Mouse (Mus musculus) lung, postnatal 14 days (tissue): ENCODE results near the gene Vmp1.

Experiments used
- DNase-seq: peaks from one replicate; pipeline ENCODE4 v3.0.0; 2021

Gene Vmp1

DNA sequence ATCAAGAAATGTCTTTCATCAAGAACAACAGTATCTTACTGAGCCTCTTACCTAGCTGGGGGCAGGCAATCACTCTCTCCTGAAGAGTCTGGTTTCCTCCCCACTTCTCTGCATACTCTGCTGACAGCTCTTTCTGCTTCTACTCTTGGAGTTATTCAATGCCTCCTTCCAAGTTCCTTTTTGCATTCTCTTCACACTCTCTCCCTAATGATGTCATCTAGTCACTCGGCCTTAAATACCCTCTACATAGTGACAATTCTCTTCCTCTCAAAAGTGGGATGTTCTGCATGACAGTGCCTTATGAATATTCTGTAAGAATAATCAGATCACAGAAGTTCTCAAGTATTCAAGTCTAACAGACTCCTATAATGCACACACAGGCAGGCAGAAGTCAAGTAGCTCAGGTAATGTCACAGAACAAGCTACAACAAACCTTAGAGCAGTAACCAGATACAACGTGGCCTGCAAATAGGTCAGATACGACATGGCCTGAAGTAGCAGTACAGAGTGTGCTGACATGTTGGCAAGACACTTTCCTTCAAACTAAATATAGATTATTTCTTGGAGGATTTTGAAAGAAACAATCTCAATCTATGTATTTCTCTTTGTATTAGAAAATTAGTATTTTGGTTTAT lies 12.5 kb downstream of the Vmp1 start:
- DNase-seq: no peak

GRCm38 (mm10) chr11:86668169-86668568 lies 15.5 kb downstream of the Vmp1 start:
- DNase-seq: no peak

DNA sequence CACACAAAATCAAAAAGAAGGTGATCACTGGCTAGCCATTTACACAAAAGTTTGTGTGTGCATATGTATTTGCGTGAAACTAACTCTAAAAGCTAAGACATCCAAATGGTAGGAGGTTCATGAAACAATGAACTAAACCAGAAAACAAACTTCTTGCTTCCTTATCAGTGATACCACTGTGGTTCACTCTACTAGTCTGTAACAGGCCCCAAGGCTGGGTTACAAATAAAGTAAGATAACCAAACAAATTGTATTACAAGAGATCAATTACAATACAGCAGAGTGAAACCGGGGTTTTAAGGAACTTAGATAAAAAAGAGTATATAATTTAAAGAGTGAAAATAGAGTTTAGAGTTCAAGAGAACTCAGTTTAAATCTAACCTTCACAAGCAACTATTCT lies 16.1 kb downstream of the Vmp1 start:
- no peak for DNase-seq

DNA sequence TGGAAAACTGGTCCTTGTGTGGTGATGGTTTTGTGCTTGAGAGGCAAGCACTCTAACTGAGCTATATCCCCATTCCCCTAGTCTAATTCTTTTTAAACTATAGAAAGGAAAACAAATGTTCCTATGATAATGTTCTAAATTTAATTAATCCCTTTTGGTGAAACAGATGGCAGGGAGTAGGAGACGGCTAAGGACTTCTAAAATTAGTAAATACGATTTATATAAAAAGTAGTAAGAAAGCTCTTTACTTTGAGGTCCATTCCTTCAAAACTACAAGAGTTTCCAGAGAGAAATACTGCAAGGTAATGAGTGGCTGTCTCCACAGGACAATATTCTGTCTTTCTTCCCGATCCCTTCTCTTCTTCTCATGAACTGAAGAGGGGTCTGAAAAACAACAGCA lies 19.2 kb downstream of the Vmp1 start:
- DNase-seq: no peak

DNA sequence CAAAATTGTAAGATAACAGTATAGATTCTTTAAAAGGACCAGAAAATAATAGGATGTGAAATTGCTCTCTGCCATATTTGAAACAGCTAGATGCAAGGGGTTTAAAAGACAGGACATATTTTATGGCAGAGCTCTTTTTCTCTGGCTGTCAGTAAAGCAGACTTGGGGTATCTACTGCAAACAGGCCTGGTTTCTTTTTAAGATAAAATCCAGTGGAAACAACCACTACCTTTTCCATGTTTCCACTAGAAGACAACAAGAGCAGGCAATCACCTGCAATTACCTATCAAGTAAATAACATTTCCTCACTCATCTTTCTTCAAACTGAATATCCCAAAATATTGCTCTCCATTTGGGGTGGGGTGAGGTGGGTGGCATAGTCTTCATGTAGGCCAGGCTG lies 19.7 kb downstream of the Vmp1 start:
- no peak for DNase-seq

DNA sequence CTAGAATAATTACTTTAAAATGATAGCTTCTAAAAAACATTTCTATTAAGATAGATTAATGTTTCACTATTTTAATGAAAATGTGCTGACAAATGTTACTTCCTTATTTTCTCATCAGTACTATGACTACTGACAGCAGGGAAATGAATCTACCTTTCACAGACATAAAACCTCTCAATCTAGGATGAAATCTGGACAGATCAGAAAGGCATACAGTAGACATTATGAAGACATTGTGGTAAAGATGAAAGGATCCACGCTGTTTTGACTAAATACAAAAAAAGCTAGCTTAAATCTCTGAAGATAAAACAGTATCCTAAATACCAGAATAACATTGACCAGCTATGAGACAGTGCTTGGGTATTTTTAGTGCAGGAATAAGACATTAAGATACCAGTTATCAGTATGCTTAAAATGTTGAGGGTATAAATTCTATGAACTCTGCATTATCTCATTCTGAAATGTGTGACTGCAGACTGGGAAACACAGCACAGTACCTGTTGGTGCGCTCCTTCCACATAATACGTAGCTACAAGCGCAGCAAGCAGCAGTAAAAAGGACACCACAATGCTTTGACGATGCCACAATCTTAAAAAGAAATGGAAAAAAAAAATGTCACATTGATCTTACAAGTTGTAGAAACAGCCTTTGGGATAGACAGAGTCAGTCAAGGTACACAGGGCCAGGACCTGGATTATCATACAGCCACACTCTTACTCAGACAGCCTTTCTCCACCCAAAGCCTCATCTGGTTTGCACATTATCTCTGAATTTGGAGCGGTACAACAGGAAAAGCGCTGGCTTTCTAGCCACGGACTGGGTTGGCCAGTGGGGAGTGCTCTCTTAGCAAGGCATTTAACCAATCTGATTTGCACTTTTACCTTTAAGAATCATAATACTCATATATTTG lies 20.4 kb downstream of the Vmp1 start:
- no peak for DNase-seq

DNA sequence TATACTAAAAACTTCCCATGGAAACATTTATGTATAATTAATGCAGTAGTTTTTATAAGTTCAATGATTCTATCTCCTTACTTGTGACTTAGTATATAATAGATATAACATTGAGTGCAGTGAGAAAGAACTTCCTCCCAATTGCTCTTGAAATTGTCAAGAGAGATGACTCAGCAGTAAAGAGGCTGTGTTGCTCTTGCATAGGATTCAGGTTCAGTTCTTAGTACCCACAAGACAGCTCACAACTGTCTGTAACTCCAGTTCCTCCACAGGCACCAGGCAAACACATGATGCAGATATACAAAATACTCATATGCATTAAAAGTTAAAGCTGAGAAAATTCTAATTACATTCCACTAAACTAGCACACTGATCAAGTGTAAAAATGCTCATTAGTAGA lies 25.8 kb downstream of the Vmp1 start:
- DNase-seq: no peak

GRCm38 (mm10) chr11:86656849-86657567 lies 26.6 kb downstream of the Vmp1 start:
- no peak for DNase-seq

DNA sequence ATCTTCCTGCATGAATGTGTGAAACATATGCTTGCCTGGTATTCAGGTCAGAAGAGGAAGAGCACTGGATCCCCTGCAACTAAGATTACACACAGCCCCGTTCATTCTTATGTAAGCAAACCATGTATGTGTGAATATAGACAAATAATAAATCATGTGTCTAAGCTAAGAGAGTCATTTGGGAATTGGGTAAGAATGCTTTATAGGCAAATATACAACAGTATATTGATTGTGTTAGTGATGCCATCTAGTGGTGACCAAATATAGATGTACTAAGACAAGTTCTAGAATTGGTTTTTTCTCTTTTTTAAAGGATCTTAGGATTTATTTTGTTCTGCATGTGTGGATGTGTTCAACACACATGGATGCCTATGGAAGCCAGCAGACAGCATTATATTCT lies 28.0 kb downstream of the Vmp1 start:
- no peak for DNase-seq

DNA sequence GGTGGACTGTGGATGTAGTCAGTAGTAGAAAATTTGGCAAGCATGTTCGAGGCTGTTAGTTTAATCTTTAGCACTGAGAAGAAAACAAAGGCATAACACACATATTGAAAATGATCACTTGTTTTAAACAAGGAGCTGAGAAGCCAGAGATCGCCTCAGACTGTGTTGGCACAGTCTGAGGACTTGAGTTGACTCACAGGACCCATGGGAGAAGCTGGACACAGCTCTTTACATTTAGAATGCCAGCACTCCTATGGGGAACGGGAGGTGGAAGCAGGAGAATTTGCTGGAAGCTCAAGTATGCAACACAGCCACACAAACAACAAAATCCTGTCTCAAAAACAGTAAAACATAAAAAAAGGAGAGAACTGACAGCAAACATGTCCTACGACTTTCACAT lies 29.5 kb downstream of the Vmp1 start:
- DNase-seq: no peak

GRCm38 (mm10) chr11:86653446-86653845 lies 30.2 kb downstream of the Vmp1 start:
- peak; percentile 75 for DNase-seq

GRCm38 (mm10) chr11:86652578-86652979 lies 31.1 kb downstream of the Vmp1 start:
- no peak for DNase-seq

DNA sequence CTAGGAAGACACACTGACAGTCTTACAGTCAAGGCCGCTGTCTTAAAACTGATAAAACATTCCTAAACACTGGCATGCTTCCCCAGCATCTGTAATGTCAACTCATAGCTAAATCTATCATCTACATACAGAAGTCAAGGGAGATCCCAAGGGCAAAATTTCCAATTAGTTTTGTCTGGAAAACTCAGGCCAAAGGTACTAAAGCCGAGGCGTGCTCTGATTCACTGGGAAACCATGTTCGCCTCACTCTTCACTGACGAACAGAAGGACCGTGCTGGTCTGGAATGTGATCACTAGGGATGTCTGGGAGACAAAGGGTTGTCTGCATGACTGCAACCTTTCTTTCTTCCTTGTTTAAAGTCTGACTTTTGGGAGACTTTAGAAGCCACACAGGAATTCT lies 33.0 kb downstream of the Vmp1 start:
- no peak for DNase-seq

DNA sequence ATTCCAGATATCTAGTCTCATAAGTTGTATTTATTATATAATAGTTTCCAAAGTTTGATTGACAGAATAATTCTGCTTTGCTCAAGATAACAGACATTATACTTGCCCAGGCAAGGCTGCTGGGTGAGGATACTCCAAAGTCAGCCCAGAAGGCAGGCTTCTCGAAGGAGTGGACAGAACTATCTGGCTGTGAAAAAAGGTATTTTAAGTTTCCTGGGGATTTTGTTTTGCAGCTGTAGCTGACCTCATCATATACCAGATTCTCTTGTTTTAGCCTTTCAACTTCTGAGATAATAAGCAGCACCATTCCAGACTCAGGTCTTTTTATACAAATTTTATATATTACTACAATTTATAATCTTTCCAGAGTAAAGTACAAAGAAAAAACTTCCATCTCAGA lies 34.1 kb downstream of the Vmp1 start:
- no peak for DNase-seq

- no peak for DNase-seq
These were observed 35.8 kb downstream of the Vmp1 start for GRCm38 (mm10) chr11:86647706-86648447.

- no peak for DNase-seq
These were observed 36.7 kb downstream of the Vmp1 start for GRCm38 (mm10) chr11:86646885-86647459.

DNA sequence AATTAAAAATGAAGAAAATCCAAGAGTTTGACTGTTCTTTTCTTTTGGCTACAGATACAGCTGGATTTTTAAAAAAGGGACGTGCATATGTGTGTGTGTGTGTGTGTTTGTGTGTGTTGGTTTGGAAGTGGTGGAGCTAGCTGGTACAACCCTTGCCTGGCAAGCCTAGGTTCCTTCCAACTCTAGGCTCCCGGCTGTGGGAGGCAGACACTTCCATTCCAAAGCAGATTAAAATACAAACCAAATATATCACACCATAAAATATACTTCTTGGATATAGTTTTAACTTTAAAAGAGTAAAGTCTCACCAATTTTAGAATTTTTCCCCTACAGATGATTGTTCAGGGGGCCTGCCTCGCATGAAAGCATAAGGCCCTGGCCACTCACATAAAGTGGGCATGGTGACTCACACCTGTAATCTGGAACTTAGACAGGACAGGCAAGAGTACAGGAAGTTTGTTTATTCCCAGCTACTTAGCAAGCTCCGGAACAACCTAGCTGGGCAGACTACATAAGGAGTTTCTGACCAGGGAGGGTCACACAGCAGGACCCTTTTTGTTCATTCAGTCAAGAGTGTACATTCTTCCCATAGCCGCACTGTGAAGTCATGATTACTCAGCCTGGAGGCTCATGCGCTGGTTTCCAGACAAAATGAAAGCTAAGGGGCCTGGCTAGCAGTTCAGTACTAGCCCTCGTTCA lies 37.4 kb downstream of the Vmp1 start:
- peak; percentile 34 for DNase-seq

- DNase-seq: no peak
These were observed 39.1 kb downstream of the Vmp1 start for GRCm38 (mm10) chr11:86644553-86644952.

GRCm38 (mm10) chr11:86641714-86642113 lies 41.9 kb downstream of the Vmp1 start:
- DNase-seq: peak; percentile 23

DNA sequence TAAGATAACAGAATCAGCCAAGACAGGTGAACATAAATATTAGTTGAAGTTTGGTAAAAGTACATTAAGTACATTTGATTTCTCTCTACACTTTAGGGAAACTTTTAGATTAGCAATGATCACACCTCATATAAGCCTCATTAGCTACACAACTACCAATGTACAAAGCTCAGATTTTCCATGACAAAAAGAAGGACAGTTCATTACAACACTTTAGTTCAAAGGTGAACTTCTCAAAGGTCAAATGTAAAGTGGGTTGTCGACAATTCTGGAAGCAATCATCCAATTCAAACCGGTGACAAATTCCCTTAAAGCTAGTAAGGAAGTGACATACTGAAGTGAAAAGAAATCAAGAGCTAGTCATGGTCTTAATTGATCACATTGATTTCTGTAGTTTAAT lies 45.9 kb downstream of the Vmp1 start:
- no peak for DNase-seq

GRCm38 (mm10) chr11:86634396-86634795 lies 49.2 kb downstream of the Vmp1 start:
- DNase-seq: no peak

- no peak for DNase-seq
These were observed 53.7 kb downstream of the Vmp1 start for GRCm38 (mm10) chr11:86629941-86630340.
